Mouse (Mus musculus) gonadal fat pad, adult 2 months (tissue): ENCODE data around the gene Gm4881. TPM values are rescaled to one million over a fixed set of nuclear protein-coding genes. Genes with fewer than 3 reads are reported as not detected.

Source experiments
- DNase-seq: peaks from one replicate; pipeline ENCODE4 v3.0.0-alpha.2; 2012; ENCODE audit warnings: low read depth
- polyA plus RNA-seq: library from polyadenylated mRNA; depleted of rRNA; stranded (reverse); fragments of >200 nt; gene quantifications from 2 replicates; pipeline ENCODE4 v1.2.3, GENCODE M21; 2012; rRNA removed

Gm4881 gene
- polyA plus RNA-seq = not detected in 2 replicates

DNA sequence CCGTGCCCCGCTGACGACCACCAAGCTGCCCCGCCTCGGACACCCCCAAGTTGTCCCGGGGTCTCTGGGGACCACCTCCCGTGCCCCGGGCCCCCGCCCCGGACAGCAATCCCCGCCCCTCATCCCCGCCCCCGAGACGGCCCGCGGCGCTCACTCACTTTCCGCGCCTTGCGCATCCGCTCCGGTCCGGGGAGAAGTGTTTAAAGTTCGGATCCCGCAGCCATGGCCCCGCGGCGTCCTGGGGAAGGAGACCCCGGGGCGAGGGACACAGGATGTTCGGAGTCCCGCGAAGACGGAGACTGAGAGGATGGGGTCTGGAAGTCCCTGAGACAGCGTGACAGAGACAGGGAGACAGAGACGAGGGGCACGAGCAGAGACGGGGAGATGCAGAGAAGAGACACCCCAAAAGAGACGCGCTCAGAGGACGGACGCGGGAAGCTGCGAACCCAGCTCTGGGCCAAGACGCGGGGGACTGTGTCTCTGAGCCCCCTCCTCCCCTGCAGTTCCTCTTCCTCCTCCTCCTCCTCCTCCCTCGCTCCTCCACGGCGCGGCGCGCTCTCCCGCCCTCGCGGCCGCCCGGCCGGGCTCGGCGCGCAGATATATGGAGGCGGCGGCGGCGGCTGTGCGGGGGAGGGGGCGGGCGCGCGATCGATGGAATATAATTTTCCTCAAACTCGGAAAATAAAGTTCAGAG is at the start of gene Gm4881:
Gene Gm4881 (minus strand): TSS at position 238 of the 694 bp plus-strand sequence.
- no peak for DNase-seq

DNA sequence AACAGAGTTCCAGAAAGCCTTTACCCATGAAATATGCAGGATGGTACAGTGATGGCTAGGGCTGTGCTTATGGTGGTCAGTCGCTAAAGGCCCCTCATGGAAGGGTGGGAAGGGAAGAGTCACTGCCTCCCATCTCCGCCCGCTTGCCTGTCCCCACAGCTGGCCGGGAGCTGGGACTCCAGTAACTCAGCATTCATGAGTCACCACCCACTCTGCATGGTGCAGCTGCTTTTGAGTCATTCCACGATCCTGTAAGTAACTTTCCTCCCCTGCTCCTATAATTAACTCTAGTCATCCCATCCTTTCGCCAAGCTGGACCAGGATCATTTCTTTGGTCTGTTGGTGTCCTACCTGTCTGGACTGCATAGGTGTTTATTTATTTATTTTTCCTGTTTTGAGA is 48.8 kb upstream of the Gm4881 start:
- DNase-seq = no peak

DNA sequence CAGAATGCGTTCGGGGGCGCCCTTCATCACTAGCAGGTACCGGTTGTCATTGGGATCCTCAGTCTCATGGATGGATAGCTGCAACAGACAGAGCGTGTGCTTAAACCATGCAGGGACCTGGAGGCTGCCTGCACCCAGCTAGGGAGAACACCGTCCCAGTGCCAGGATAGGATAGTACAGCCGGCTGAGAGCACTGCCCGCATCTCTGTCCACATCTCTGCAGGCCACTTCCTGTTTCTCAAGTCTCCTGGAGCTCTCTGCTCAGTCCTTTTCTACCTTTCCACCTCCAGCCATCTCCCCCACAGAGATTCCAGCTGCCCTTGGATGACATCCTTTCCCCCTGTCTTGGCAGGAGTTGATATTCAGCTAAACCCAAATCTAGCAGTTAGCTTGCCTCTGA is 46.2 kb upstream of the Gm4881 start:
- no peak for DNase-seq

DNA sequence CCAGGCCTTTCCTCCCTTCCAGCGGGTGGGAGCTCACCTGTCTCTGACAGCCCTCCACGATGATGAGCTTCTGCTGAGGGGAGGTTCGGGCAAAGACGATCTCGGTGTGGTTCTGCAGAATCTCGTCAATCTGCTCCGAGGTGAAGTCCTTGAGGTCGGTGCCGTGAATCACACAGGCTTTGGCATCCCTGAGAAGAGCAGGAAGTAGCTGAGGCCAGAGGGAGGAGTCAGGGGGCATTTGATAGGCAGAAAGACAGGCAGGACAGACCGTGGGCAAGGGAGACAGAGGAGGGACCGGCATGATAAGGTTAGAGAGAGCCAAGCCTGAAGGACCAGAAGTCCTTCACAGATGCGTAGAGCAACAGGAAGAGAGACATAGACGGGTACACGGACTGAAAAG is 43.6 kb upstream of the Gm4881 start:
- no peak for DNase-seq

DNA sequence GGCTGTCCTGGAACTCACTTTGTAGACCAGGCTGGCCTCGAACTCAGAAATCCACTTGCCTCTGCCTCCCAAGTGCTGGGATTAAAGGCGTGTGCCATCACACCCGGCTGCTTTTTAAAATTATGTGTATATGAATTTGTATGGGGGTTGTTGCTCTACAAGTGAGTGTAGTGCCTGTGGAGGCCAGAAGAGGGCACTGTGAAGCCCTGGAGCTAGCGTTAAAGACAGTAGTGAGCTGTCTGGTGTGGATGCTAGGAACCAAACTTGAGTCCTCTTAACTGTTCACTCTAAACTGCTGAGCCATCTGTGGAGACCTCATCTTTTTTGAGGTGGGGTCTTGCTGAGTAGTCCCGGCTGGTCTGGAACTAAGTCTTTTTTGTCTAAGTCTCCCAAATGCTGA is 41.5 kb upstream of the Gm4881 start:
- DNase-seq = no peak

DNA sequence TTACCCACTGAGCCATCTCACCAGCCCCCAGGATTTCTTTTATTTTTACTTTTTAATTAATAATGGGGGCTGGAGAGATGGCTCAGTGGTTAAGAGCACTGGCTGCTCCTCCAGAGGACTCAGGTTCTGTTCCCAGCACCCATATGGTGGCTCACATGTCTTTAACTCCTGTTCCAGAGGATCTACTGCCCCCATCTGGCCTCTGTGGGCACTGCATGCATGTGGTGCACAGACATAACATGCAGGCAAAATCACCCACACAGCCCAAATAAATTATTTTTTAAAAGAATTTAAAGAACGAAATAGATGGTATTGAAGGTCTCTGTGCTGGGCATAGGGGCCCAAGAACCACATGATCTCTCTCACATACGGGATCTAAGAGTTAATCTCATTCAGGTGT is 40.0 kb upstream of the Gm4881 start:
- no peak for DNase-seq

DNA sequence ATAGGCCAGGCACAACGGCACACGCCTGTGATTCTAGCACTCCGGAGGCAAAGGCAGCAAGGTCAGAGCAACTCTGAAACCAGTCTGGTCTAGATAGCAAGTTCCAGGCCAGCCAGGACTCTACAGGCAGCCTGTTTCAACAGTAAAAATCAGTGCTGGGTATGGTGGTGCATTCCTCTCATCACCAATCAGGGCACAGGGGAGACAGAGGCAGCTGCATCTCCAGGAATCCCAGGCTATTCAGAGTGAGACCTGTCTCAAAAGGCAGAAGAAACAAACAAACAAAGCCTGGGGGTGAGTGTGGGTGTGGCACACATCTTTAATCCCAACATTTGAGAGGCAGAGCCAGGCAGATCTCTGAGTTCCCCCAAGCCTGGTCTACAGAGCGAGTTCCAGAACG is 39.1 kb upstream of the Gm4881 start:
- DNase-seq = no peak

DNA sequence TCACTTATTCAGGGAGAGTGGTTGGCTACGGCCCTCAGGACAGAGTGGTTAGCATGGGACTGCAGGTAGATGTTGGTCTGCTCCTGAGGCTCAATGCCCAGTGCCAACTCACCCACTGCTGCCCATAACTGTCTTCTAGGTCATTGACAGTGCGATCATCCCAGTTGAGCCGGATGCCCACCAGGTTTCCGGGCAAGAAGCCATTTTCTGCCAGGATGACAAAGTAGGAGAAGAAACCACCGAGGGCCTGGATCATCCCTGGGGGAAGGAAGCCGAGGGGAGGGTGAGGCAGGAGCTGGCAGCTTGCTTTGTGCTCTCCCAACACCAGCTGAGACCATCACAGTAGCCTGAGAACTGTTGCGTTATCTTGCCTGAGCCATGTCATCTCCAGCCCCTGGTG is 36.1 kb upstream of the Gm4881 start:
- DNase-seq = no peak

DNA sequence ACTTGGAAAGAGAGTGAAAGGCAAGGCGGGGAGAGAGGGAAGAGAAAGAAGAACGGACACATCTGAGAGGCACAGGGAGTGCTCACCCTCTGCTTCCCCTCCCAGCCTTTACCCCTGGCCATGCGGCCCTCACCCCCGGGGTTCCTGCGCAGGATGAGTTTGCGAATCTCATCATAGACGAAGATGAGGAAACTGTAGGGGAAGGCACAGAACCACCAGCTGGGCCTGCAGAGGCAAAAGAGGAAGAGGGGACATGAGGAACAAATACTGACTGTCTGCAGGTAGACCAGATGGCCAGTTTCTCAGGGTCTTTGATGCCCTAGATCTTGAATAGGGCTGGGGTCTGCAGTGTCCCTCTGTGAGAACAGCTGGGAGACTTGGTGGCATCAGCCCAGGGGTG is 34.5 kb upstream of the Gm4881 start:
- no peak for DNase-seq

DNA sequence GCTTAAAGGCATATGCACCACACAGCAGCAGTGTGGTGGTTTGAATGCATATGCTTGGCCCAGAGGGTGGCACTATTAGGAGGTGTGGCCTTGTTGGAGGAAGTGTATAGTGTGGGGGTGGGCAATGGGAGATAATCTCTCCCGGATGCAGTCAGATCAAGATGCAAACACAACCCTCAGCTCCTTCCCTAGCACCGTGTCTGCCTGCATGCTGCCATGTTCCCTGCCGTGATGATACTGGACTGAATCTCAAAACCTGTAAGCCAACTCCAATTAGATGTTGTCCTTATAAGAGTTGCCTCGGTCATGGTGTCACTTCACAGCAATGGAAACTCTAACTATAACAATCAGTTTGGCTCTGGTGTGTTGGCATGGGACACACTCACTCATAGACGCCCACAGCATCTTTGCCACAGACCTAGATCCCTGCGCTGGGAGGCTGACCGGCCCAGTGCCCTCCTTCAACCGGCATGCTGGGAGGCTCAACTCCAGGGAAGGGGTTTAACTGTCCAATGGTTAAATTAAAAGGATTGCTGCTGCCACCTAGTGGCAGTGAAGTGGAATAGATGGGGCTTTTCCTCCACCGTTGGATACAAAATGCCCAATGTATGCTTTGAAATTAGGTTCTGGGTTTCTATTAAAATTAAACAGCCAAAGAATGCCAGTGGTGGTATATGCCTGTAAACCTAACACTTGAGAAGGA is 30.8 kb upstream of the Gm4881 start:
- DNase-seq = no peak

DNA sequence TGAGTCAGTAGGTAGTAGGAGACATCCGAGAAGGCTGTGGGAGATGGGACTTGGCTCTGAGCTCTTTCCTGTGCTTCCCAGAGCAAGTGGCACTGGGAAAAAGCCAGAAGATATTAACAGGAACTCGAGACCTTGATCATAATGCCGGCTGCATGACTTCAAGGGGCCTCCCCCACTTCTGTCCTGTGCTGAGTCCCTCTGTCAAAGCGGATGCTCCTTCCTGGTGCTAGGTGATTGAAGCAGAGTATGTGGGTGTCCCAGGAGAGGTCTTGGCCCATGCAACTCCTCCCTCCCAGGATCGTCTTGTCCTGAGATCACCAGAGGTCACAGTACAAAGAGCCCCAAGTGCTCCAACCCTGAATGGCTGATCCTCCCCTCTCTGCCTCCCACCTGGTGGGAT is 29.6 kb upstream of the Gm4881 start:
- DNase-seq = no peak

DNA sequence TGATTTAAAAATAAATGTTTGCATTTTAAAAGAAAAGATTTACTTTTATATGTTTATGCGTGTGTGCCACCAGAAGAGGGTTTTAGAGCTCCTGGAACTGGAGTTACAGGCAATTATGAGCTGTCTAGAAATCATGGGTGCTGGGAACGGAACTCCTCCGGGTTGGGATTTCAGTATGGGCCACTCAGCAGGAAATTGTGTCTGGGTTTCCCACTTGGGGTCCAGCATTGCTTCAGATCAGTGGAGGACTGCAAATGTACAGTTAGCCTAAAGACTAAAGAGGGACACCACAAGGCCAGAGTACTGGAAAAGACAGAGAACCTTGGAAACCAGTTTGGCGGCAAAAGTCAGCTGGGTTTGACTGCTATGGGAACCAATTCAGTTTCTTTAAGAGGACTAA is 28.9 kb upstream of the Gm4881 start:
- no peak for DNase-seq

DNA sequence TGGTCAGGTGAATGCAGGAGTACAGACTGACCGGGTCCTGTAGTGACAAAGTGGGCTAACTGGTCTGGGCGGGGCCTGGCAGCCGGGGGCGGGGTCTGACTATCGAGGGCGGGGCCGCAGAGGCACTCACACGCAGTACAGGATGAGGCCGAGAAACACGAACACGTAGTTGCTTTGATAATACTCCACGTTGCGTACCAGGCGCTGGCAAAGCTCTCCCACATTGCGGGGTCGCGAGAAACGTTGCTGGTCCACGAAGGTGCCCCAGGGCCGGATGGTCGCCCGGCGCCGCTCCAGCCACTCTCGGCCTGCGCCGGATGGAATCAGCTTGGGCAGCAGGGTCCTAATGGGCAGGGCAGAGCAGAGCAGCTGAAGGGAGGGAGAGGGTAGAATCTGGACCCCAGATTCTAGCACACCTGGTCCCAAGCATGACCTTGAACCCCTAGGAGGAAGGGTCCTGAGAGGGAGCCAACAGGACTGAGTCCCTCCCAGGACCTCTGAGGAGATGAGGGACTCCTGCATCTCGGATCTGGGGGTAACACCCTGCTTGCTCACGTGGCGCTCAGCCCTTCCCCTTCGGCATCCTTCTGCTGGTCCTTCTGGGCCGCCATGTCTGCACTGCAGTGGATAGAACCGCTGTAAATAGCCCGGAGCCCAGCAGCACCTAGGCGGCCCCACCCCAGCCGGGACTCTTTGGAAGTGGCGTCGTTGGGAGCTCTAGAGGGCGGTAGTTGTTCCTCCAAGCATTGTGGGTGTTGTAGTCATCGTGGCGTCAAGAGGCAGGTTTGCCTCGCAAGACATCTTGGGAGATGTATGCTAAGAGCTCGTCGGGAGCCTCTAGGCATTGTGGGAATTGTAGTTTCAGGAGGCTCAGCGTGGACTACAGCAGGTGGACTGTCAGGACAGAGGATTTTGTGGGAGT is 27.9 kb upstream of the Gm4881 start, which contains the start of gene Rabac1:
Gene Rabac1 (minus strand): TSS at position 783 of the 922 bp plus-strand sequence.
- peak; percentile 88 for DNase-seq

DNA sequence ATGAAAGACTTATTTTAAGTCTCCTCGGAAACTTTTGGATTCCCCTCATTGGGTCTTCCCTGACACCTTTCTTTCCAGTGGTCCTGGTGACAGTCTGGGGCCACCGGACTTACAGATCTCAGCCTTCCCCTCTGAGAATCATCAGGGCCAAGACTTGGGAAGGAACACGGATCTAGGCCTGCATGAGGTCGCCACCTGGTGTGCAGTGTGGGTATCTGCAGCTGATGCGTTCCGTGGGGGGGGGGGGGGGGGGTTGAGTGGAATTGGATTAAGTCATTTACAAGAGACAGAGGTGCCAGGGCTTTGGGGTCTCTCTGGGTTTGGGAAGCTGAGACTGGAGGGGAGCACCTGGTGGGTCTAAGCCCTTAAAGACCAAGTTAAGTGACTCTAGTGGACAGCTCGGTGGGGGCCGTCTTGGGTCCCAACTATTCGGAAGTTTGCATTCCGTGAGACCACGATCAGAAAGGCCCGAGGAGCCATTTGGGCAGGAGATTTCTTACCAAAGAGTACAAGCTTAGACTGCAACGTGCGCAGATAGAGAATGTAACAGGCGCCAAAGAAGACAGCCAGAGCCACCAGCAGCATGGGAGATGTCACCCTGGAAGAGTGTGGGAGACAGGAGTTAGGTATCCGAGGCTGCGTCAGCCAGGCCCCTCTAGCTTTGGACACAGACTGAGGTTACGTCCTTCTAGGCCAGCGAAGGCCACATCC is 27.1 kb upstream of the Gm4881 start:
- no peak for DNase-seq

DNA sequence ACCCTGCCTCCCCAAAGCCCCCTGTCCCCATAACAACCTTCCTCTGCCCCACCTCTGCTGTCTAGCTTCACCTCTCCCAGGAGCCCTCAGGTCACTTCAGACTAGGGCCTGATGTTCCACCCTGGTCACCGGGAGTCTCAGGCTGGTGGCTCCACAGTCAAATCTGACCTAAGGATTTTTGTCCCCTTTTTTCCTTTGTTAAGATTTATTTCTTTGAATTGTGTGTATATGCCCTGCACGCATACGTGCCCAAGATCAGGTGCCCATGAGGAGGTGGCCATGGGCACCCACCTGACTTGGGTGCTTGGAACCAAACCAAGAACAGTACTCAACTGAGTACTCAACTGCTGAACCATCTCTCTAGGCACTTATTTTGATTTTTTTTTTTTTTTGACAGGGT is 26.0 kb upstream of the Gm4881 start:
- DNase-seq = no peak

DNA sequence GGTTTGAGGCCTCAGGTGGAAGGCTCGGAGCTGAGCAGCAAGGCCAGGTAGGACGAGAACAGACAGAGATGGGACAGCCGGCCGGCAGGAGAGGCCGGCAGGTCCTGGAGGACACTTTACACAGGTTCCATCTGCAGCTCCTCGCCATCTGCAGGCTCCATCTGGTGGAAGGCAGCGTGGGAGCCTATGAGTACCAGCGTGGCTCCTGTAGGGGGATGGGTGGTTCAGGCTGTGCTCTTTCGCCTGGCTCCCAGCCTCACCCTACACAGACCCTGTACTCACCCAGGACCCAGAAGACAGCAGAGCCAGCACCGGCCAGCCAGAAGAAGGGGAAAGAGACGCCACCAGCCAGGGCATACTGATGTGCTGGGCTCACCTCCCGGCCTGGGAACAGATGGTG is 25.5 kb upstream of the Gm4881 start:
- no peak for DNase-seq

DNA sequence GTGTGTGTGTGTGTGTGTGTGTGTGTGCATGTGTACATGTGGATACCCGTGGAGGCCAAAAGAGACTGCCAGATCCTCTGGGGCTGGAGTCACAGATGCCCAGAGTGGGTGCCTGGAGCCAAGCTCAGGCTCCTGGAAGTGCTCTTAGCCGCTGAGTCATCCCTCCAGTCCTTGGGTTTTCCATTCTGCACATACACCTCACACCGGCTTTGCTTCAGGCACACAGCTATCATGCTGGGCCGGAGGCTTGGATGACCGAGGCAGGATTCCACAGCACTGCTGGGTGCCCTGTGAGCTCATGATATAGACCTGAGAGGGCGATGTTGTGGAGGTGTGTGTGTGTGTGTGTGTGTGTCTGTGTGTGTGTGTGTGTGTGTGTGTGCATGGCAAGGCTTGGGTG is 24.2 kb upstream of the Gm4881 start:
- DNase-seq = no peak

DNA sequence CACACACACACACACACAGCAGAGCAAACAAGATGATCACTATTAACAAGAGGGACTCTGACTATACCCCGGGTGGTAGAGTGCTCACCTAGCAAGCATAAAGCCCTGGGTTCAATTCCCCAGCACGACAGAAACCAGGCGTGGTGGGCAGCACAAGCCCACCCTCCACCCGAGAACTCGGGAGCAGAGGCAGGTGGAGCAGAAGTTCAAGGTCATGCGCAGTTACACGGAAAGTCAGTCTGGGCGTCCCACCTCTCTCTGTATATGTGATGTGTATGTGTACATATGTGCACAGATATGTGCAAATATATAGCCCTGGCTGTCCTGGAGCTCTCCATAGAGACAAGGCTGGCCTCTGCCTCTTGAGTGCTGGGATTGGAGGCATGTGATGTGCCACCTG is 23.7 kb upstream of the Gm4881 start:
- DNase-seq = no peak

DNA sequence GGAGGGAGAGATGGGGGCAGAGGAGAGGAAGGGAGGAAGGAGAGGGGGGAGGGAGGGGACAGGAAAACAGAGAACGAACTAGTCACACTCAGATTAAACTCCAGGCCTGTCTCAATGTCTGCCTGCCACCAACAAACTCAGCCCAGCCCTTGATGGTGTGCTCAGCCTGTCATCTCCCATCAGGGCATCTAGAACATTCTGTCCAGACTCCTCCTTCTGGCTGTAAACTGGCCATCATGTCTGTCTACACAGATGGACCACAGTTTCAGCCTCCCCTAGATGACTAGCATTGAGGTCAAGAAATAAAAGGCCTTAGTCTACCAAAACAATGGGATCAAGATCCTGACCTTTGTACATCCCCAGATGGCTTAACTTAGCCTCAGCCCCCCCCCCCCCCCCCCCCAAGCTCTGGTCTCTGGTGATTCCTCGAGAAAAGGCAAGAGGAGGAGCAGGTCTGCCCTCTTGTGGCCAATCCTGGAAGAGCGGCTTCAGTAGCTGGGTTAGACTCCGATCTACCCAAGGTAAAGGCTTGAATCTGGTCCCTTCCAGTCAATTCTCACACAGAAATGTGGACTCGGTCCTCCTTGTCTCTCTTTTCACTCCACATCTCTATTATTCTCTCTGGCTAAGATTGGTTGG is 20.7 kb upstream of the Gm4881 start:
- no peak for DNase-seq

DNA sequence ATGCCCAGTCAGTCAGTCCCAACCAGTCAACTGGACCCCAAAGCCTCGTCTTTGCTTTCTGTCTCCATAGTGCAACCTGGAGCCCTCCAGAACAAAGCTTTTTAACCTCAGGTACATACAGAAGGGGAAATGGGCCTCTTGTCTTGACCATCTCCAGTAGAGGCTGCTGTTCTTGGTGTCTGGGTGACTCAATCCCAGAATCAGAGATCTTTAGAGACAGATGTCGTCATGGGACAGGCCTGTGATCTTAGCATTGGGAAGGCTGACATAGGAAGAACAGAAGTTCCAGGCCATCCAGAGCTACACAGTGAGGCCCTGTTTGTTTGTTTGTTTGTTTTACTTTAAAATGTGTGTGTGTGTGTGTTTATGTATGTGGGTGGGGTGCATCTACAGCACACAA is 20.0 kb upstream of the Gm4881 start:
- no peak for DNase-seq

DNA sequence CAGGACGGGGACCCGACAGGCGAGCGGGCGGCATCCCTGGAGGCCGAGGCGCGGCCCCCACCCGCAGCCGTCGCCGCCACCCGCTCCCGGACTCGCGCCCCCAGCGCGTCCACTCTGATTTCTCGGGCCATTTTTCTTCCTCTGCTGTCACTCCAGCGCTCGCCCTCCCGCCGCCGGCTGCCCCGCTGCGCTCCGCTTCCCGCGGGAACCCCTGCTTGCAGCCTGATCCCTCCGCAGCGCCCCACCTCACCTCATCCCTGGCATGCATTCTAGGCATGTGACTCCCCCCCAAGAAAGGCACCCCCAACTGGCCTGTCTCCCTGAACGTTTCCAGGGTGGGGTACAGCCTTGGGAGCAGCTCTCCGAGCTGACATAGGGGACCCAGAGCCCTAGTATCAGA is 10.9 kb upstream of the Gm4881 start:
- DNase-seq = no peak
